Mouse (Mus musculus) CH12.LX (cell line): Measurements from ENCODE around the gene Cacna2d1. TPM values are rescaled to one million over a fixed set of nuclear protein-coding genes. Genes with fewer than 3 reads are reported as not detected.

Source experiments
- DNase-seq: peaks from one replicate; pipeline ENCODE4 v3.0.0-alpha.2; 2013; ENCODE audit errors: extremely low read depth
- H3K27ac ChIP-seq: 2 replicates; pipeline ENCODE4 v1.5.1; 2012; ENCODE audit warnings: low read depth, mild to moderate bottlenecking, control low read depth, moderate library complexity; ENCODE audit not compliant: insufficient read depth
- H3K27me3 ChIP-seq: replicated peaks from 2 replicates; pipeline ENCODE3; 2012; ENCODE audit warnings: inconsistent platforms
- H3K36me3 ChIP-seq, 2 experiments: replicated peaks in 1 of 2; 2 replicates each; pipeline versions ENCODE3 to v1.6.1; 2012; ENCODE audit warnings: inconsistent platforms in 1 of 2, low read length in 1 of 2, mild to moderate bottlenecking in 1 of 2, mixed read lengths in 1 of 2, moderate library complexity in 1 of 2; ENCODE audit not compliant: control insufficient read depth in 1 of 2, insufficient read depth in 1 of 2
- H3K4me1 ChIP-seq, 2 experiments: 2 replicates each; pipeline ENCODE4 v1.6.1; 2012; ENCODE audit warnings: inconsistent platforms in 1 of 2, moderate library complexity in 1 of 2; ENCODE audit not compliant: insufficient read depth in 2 of 2, control insufficient read depth in 1 of 2
- H3K4me2 ChIP-seq: 2 replicates; pipeline ENCODE4 v1.6.1; 2012; ENCODE audit warnings: low read depth, mild to moderate bottlenecking, control low read depth; ENCODE audit not compliant: poor library complexity, insufficient read depth, severe bottlenecking
- H3K4me3 ChIP-seq, 3 experiments: fragments of 150-350 bp in 1 of 3; sonication (generic) in 1 of 3; replicated peaks in 1 of 3; 2 replicates each; pipeline versions ENCODE3 to v1.5.1; 2011 to 2012; ENCODE audit warnings: low read depth in 2 of 3, low read length in 2 of 3, mild to moderate bottlenecking in 2 of 3, moderate library complexity in 2 of 3, control low read depth in 1 of 3, improper control_type of control experiment in 1 of 3, inconsistent platforms in 1 of 3, mixed read lengths in 1 of 3; ENCODE audit not compliant: poor library complexity in 1 of 3
- H3K79me2 ChIP-seq: replicated peaks from 2 replicates; pipeline ENCODE4 v1.6.1; 2012; ENCODE audit warnings: mild to moderate bottlenecking, moderate library complexity; ENCODE audit not compliant: control insufficient read depth, poor library complexity, insufficient read depth, severe bottlenecking; ENCODE audit errors: extremely low read depth
- H3K9ac ChIP-seq: 2 replicates; pipeline ENCODE4 v1.6.1; 2012; ENCODE audit warnings: low read depth, mild to moderate bottlenecking, control low read depth, moderate library complexity; ENCODE audit not compliant: insufficient read depth
- H3K9me3 ChIP-seq: replicated peaks from 2 replicates; pipeline ENCODE3; 2012; ENCODE audit warnings: low read length, inconsistent platforms, mixed read lengths
- BHLHE40 ChIP-seq: IDR thresholded peaks from 2 replicates; pipeline ENCODE4 v1.6.1; 2011; ENCODE audit warnings: mild to moderate bottlenecking, low read depth, low read length, improper control_type of control experiment
- CHD2 ChIP-seq: IDR thresholded peaks from 2 replicates; pipeline ENCODE4 v1.6.1; 2011; ENCODE audit warnings: low read length, improper control_type of control experiment
- E2F4 ChIP-seq: IDR thresholded peaks from 2 replicates; pipeline ENCODE4 v1.6.1; 2011; ENCODE audit warnings: low read depth, low read length, improper control_type of control experiment; ENCODE audit not compliant: insufficient replicate concordance
- ETS1 ChIP-seq: conservative IDR thresholded peaks from 2 replicates; pipeline ENCODE4 v1.6.1; 2012; ENCODE audit warnings: low read depth, mild to moderate bottlenecking, inconsistent platforms, low read length, improper control_type of control experiment, moderate library complexity
- JUN ChIP-seq: IDR thresholded peaks from 2 replicates; pipeline ENCODE4 v1.6.1; 2011; ENCODE audit warnings: low read depth, mild to moderate bottlenecking, low read length, improper control_type of control experiment, moderate library complexity; ENCODE audit not compliant: insufficient read depth
- JUND ChIP-seq: conservative IDR thresholded peaks from 2 replicates; pipeline ENCODE4 v1.6.1; 2011; ENCODE audit warnings: low read depth, low read length, improper control_type of control experiment
- KAT2A ChIP-seq: IDR thresholded peaks from 2 replicates; pipeline ENCODE4 v1.6.1; 2012; ENCODE audit warnings: low read length, improper control_type of control experiment, inconsistent platforms; ENCODE audit not compliant: insufficient replicate concordance
- MAX ChIP-seq: IDR thresholded peaks from 2 replicates; pipeline ENCODE4 v1.6.1; 2011; ENCODE audit warnings: low read length, improper control_type of control experiment
- MAZ ChIP-seq: IDR thresholded peaks from 2 replicates; pipeline ENCODE4 v1.6.1; 2012; ENCODE audit warnings: low read depth, mild to moderate bottlenecking, inconsistent platforms, low read length, improper control_type of control experiment, moderate library complexity
- MEF2A ChIP-seq: IDR thresholded peaks from 2 replicates; pipeline ENCODE4 v1.6.1; 2014; ENCODE audit warnings: low read depth, mild to moderate bottlenecking, inconsistent platforms, low read length, improper control_type of control experiment, borderline replicate concordance
- MXI1 ChIP-seq: IDR thresholded peaks from 2 replicates; pipeline ENCODE4 v1.6.1; 2011; ENCODE audit warnings: mild to moderate bottlenecking, low read depth, low read length, improper control_type of control experiment
- POLR2A ChIP-seq: IDR thresholded peaks from 2 replicates; pipeline ENCODE4 v1.6.1; 2011; ENCODE audit warnings: low read depth, mild to moderate bottlenecking, improper control_type of control experiment, low read length
- POLR2AphosphoS2 ChIP-seq: IDR thresholded peaks from 2 replicates; pipeline ENCODE4 v1.6.1; 2011; ENCODE audit warnings: low read depth, low read length, improper control_type of control experiment
- RAD21 ChIP-seq: IDR thresholded peaks from 2 replicates; pipeline ENCODE4 v1.6.1; 2011; ENCODE audit warnings: low read depth, mild to moderate bottlenecking, low read length, improper control_type of control experiment, moderate library complexity
- SIN3A ChIP-seq: IDR thresholded peaks from 2 replicates; pipeline ENCODE4 v1.6.1; 2012; ENCODE audit warnings: low read length, improper control_type of control experiment, inconsistent platforms
- TCF12 ChIP-seq: IDR thresholded peaks from 2 replicates; pipeline ENCODE4 v1.6.1; 2014; ENCODE audit warnings: low read depth, mild to moderate bottlenecking, inconsistent platforms, low read length, improper control_type of control experiment
- UBTF ChIP-seq: IDR thresholded peaks from 2 replicates; pipeline ENCODE4 v1.6.1; 2012; ENCODE audit warnings: low read depth, mild to moderate bottlenecking, inconsistent platforms, low read length, improper control_type of control experiment, moderate library complexity
- ZKSCAN1 ChIP-seq: IDR thresholded peaks from 2 replicates; pipeline ENCODE4 v1.6.1; 2012; ENCODE audit warnings: low read depth, inconsistent platforms, low read length, improper control_type of control experiment, borderline replicate concordance
- ZMIZ1 ChIP-seq: IDR thresholded peaks from 2 replicates; pipeline ENCODE4 v1.6.1; 2012; ENCODE audit warnings: low read depth, mild to moderate bottlenecking, inconsistent platforms, low read length, improper control_type of control experiment
- dilution Hi-C: fragments of 300-500 bp; cut with MboI; formaldehyde crosslinking; loops from 2 replicates; pipeline ENCODE4 v1.14.3; 2020; ENCODE audit warnings: low sequenced_read_pairs; ENCODE audit not compliant: extremely low pct_unique_long_range_greater_than_20kb, extremely low pct_ligation_motif_present
- in situ Hi-C: fragments of 300-500 bp; cut with MboI; formaldehyde crosslinking; loops from 3 replicates; pipeline ENCODE4 v1.14.3; 2019; ENCODE audit warnings: low sequenced_read_pairs, low pct_ligation_motif_present, low pct_unique_long_range_greater_than_20kb, mixed read lengths
- polyA plus RNA-seq: library from polyadenylated mRNA; unstranded; fragments of >175 nt; gene quantifications from 2 replicates; pipeline ENCODE4 v1.2.1, GENCODE M21; 2012; ENCODE audit warnings: low read depth; ENCODE audit not compliant: insufficient read length
- total RNA-seq, 2 experiments: library from RNA; depleted of rRNA; stranded (reverse); fragments of 300-350 nt in 1 of 2; fragments of >200 nt in 1 of 2; gene quantifications; 2 replicates each; pipeline ENCODE4 v1.2.3; 2012 to 2014

The Cacna2d1 gene
- total and polyA plus RNA-seq, 3 experiments, result 0.13 to 1.3 (median 0.28) TPM

- Histone ChIP-seq H3K4me3 (no peak overlapping the region), H3K27ac (no peak overlapping the region), H3K9me3 (peaks cover 6% of the 10 kb centered on the region), H3K27me3 (no peaks in the 10 kb centered on the region), H3K36me3 (no peaks in the 10 kb centered on the region), H3K4me1 (no peaks in the 10 kb centered on the region)
- in situ Hi-C loops, result no loop called here
- DNase-seq, result no peak
- TF ChIP-seq BHLHE40 (no peak), MAZ (no peak), KAT2A (no peak), UBTF (no peak), JUN (no peak), MEF2A (no peak), TCF12 (no peak), ZKSCAN1 (no peak), MXI1 (no peak), MAX (no peak), POLR2A (no peak), JUND (no peak), E2F4 (no peak), POLR2AphosphoS2 (no peak), SIN3A (no peak), CHD2 (no peak), ETS1 (no peak), ZMIZ1 (no peak), RAD21 (no peak)
- TF ChIP-seq, all 38 proteins: peak for 0
- dilution Hi-C loops, result no loop called here
- H3K4me2 ChIP-seq, result no peak overlapping the region
- no peaks in the 10 kb centered on the region for H3K79me2 ChIP-seq
- H3K9ac ChIP-seq, result no peak overlapping the region
These were observed 37.9 kb downstream of the Cacna2d1 start for GRCm38 (mm10) chr5:15972351-15972750.

- dilution Hi-C loops (no loop called here), in situ Hi-C loops (no loop called here)
- Histone ChIP-seq H3K27ac (no peak overlapping the region), H3K4me2 (no peak overlapping the region), H3K9me3 (peaks cover 4% of the 10 kb centered on the region), H3K4me1 (no peaks in the 10 kb centered on the region), H3K27me3 (no peaks in the 10 kb centered on the region), H3K4me3 (no peak overlapping the region), H3K9ac (no peak overlapping the region), H3K79me2 (no peaks in the 10 kb centered on the region), H3K36me3 (no peaks in the 10 kb centered on the region)
- DNase-seq, result no peak
- TF ChIP-seq MAZ, result no peak
These were observed 40.2 kb downstream of the Cacna2d1 start for GRCm38 (mm10) chr5:15974652-15975051.
